Mouse (Mus musculus) G1E (cell line): ENCODE measurements around the gene Ormdl1. TPM values are rescaled to one million over a fixed set of nuclear protein-coding genes. Genes with fewer than 3 reads are reported as not detected.
A peak's percentile ranks its signal among the peaks of the same experiment; 100 is the strongest.
"Not testable (repeated sequence)": the region's sequence is repeated elsewhere in the genome, so short reads cannot be mapped to it uniquely, and the experiment has no call there.

ENCODE experiments used
- ATAC-seq: 2 replicates; pipeline ENCODE4 v1.8.0; 2016; ENCODE audit warnings: mild to moderate bottlenecking; ENCODE audit not compliant: insufficient number of reproducible peaks, poor library complexity, low FRiP score, severe bottlenecking; ENCODE audit errors: extremely low read depth
- DNase-seq: peaks from one replicate; pipeline ENCODE4 v3.0.0; 2012; ENCODE audit warnings: low spot score
- H3K27me3 ChIP-seq: 2 replicates; pipeline ENCODE4 v1.6.1; 2012; ENCODE audit warnings: mild to moderate bottlenecking, low read length, inconsistent platforms; ENCODE audit not compliant: insufficient read depth
- H3K36me3 ChIP-seq: replicated peaks from 2 replicates; pipeline ENCODE3; 2012; ENCODE audit warnings: mild to moderate bottlenecking, inconsistent platforms
- H3K4me1 ChIP-seq: 2 replicates; pipeline ENCODE4 v1.6.1; 2012; ENCODE audit warnings: low read depth, low read length, inconsistent platforms, mixed read lengths; ENCODE audit not compliant: insufficient read depth
- H3K4me3 ChIP-seq: 2 replicates; pipeline ENCODE4 v1.5.1; 2012; ENCODE audit warnings: low read depth, mild to moderate bottlenecking, inconsistent platforms, low read length, moderate library complexity, mixed read lengths
- H3K9me3 ChIP-seq: replicated peaks from 2 replicates; pipeline ENCODE4 v1.6.1; 2012; ENCODE audit warnings: inconsistent platforms
- CTCF ChIP-seq: IDR thresholded peaks from 2 replicates; pipeline ENCODE4 v1.5.1; 2012; ENCODE audit warnings: low read depth, low read length, inconsistent platforms, mixed read lengths
- GATA1 ChIP-seq: IDR thresholded peaks from 2 replicates; pipeline ENCODE4 v1.6.1; 2012; ENCODE audit warnings: borderline replicate concordance, low read length, inconsistent platforms, mixed read lengths
- GATA2 ChIP-seq: IDR thresholded peaks from 2 replicates; pipeline ENCODE4 v1.6.1; 2012; ENCODE audit warnings: low read depth, low read length, inconsistent platforms, borderline replicate concordance
- POLR2AphosphoS5 ChIP-seq: IDR thresholded peaks from 2 replicates; pipeline ENCODE4 v1.6.1; 2012; ENCODE audit warnings: low read depth, low read length, inconsistent platforms; ENCODE audit not compliant: insufficient replicate concordance
- TAL1 ChIP-seq: conservative IDR thresholded peaks from 2 replicates; pipeline ENCODE4 v1.6.1; 2012; ENCODE audit warnings: low read depth, low read length, inconsistent platforms, mixed read lengths
- polyA plus RNA-seq: library from polyadenylated mRNA; stranded (reverse); fragments of >175 nt; gene quantifications from 2 replicates; pipeline ENCODE4 v1.2.3, GENCODE M21; 2012
- total RNA-seq, 2 experiments: library from RNA; stranded (forward) in 1 of 2; stranded (reverse) in 1 of 2; fragments of 200-1000 nt in 1 of 2; fragments of >200 nt in 1 of 2; fragmentation: Nextera tagmentation in 1 of 2; gene quantifications; 2 replicates each; pipeline ENCODE4 v1.2.3; 2014 to 2017

Ormdl1 gene
- total RNA-seq (2014; fragmentation: Nextera tagmentation) (61.4 and 61.7 TPM in 2 replicates), total RNA-seq (2017) (98.6 and 102 TPM in 2 replicates), polyA plus RNA-seq (1.4 and 2.0 TPM in 2 replicates)

GRCm38 (mm10) chr1:53296581-53297383, at the start of gene Ormdl1, which contains the start of the genes Pms1 and Gm28778:
Gene Ormdl1, plus strand, starts transcription at chr1:53297095.
Gene Pms1, minus strand, starts transcription at chr1:53297018.
Gene Gm28778, plus strand, starts transcription at chr1:53297111.
- peaks cover 55% of the 10 kb centered on the region for H3K36me3 ChIP-seq
- no peaks in the 10 kb centered on the region for H3K9me3 ChIP-seq
- H3K4me1 ChIP-seq, result peaks cover 37% of the 10 kb centered on the region
- H3K4me3 ChIP-seq, result peak within 1 kb of the TSS; percentile 87
- H3K27me3 ChIP-seq, result no peaks in the 10 kb centered on the region
- DNase-seq (peak; percentile 100), ATAC-seq (peak; percentile 99)
- TF ChIP-seq GATA1, result no peak
- TF ChIP-seq TAL1, result no peak
- no peak for TF ChIP-seq GATA2
- TF ChIP-seq POLR2AphosphoS5, result no peak
- TF ChIP-seq CTCF, result no peak

DNA sequence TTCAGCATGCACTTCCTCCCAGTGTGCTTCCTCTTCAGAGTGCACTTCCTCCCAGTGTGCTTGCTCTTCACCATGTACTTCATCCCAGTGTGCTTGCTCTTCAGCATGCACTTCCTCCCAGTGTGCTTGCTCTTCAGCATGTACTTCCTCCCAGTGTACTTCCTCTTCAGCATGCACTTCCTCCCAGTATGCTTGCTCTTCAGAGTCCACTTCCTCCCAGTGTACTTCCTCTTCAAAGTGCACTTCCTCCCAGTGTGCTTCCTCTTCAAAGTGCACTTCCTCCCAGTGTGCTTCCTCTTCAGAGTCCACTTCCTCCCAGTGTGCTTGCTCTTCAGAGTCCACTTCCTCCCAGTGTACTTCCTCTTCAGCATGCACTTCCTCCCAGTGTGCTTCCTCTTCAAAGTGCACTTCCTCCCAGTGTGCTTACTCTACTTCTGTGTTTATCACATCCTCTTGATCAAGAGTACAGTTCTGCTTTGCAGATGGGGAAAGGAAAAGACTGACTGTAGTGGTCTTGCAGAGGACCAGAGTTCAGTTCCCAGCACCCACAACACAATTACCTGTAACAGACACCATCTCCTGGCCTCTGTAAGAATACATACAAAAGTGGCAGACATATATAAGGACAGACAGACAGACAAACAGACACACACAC, 31.8 kb upstream of the Ormdl1 start:
- not testable (repeated sequence) for H3K4me3 ChIP-seq, DNase-seq, H3K27me3 ChIP-seq, ATAC-seq, H3K4me1 ChIP-seq
- H3K36me3 ChIP-seq, result peaks cover 30% of the 10 kb centered on the region
- peaks cover 10% of the 10 kb centered on the region for H3K9me3 ChIP-seq

DNA sequence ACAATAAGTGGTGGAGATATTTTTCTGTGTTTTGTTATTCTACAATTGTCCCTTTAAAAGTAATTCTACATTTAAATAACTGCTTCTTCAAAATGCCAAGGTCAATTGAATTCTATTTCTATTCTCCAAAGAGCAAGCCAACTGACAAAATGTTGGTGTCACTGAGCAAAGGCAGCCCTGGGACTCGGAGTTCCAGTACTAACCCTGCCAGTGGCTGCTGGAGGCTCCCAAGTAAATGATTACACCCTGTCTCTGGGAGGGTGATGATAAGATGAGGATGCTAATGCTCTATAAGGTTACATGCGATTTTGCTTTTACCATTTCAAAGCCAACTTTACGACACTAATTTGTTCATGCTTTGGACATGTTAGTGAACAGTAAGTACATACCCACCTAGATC, 27.0 kb upstream of the Ormdl1 start:
- H3K9me3 ChIP-seq, result peaks cover 4% of the 10 kb centered on the region
- TF ChIP-seq CTCF (no peak), POLR2AphosphoS5 (no peak), TAL1 (no peak), GATA2 (no peak), GATA1 (no peak)
- no peaks in the 10 kb centered on the region; the same call in 1 of the 2 replicates for H3K4me1 ChIP-seq
- no peak overlapping the region for H3K4me3 ChIP-seq
- ATAC-seq, result no peak
- H3K27me3 ChIP-seq, result no peaks in the 10 kb centered on the region
- DNase-seq, result no peak
- H3K36me3 ChIP-seq, result peaks cover 53% of the 10 kb centered on the region

DNA sequence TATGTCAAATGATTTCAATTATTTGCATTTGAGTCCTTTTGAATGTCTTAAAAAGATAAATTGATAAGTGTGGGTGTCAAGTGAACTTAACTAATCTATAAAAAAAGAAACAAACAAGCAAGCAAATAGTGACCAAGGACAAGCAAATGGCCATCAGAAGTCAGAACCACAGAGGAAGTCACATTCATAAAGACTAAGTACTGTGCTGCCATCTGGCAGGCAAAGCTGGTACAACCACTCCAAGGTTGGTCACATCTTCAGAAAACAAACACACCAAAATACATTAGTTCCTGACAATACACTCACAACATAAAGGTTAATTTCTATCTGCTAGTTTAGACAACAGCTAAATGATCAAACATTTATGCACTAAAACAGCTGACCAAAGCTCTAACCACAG, 24.2 kb upstream of the Ormdl1 start:
- H3K4me3 ChIP-seq, result no peak overlapping the region
- H3K36me3 ChIP-seq, result peaks cover 52% of the 10 kb centered on the region
- DNase-seq (no peak), ATAC-seq (peak; percentile 34; the same call in 1 of the 2 replicates)
- no peaks in the 10 kb centered on the region for H3K9me3 ChIP-seq
- no peaks in the 10 kb centered on the region; the same call in 1 of the 2 replicates for H3K4me1 ChIP-seq
- no peaks in the 10 kb centered on the region for H3K27me3 ChIP-seq
- TF ChIP-seq TAL1 (no peak), GATA2 (no peak), POLR2AphosphoS5 (no peak), GATA1 (no peak), CTCF (no peak)

DNA sequence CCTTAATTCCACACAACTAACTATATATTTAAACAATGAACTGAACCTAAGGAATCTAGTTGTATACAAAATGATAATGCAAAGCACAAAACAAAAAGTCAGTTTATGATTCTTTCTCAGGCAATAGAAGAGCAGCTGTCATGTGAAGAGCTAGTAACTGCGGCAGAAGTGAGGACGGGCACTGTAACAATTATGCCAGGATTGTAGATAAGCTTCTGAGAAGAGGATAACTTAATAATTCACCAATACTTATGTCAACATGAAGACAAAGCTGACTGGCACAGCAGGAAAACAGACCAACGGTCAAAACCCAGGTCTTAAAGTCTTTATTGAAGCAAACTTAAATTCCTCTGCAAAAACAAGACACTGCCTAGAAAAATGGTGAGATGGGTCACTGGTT, 5.7 kb upstream of the Ormdl1 start:
- H3K9me3 ChIP-seq, result peaks cover 3% of the 10 kb centered on the region; the same call in 1 of the 2 replicates
- no peak for ATAC-seq
- H3K27me3 ChIP-seq, result no peaks in the 10 kb centered on the region
- DNase-seq, result no peak
- H3K4me1 ChIP-seq, result peaks cover 14% of the 10 kb centered on the region
- no peak overlapping the region for H3K4me3 ChIP-seq
- no peak for TF ChIP-seq POLR2AphosphoS5
- peaks cover 49% of the 10 kb centered on the region for H3K36me3 ChIP-seq

DNA sequence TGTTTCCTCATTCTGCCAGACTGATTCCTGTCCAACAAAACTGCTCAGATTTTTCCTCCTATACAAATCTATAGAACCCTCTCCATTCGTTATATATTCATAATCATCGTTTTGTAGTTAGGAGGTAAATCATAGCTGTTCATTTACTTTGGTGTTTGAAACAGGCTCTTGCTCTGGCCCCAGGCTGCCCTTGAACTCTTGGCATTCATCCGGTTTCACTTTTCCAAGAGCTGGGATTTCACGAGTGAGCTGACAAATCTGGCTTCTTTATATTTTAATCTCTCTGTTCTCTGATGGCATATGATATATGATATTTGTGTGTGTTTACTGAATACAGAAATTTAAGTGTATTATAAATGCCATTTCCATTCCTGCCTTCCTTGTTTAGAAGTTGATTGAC, 3.6 kb downstream of the Ormdl1 start:
- Histone ChIP-seq H3K36me3 (peaks cover 62% of the 10 kb centered on the region), H3K9me3 (no peaks in the 10 kb centered on the region), H3K27me3 (no peaks in the 10 kb centered on the region), H3K4me3 (no peak overlapping the region), H3K4me1 (peaks cover 33% of the 10 kb centered on the region)
- TF ChIP-seq POLR2AphosphoS5 (no peak), GATA1 (no peak), TAL1 (no peak), GATA2 (no peak), CTCF (no peak)
- ATAC-seq (no peak), DNase-seq (no peak)
